Mouse (Mus musculus) left cerebral cortex, postnatal 4 days (tissue): Measurements from ENCODE around the gene Abhd13. TPM values are rescaled to one million over a fixed set of nuclear protein-coding genes. Genes with fewer than 3 reads are reported as not detected.

ENCODE experiments used
- DNase-seq: peaks from one replicate; pipeline ENCODE4 v3.0.0-alpha.2; 2022
- intact Hi-C: fragments of 180-260 bp; cut with DNase I; formaldehyde crosslinking; loops from one replicate; pipeline ENCODE4 v1.15.1; 2025
- total RNA-seq, 2 experiments: library from RNA; stranded (reverse); gene quantifications; 2 replicates each; pipeline ENCODE4 v1.2.3; 2021

Gene Abhd13
- total RNA-seq, result 10 to 100 TPM; 22.0 to 23.2 TPM

DNA sequence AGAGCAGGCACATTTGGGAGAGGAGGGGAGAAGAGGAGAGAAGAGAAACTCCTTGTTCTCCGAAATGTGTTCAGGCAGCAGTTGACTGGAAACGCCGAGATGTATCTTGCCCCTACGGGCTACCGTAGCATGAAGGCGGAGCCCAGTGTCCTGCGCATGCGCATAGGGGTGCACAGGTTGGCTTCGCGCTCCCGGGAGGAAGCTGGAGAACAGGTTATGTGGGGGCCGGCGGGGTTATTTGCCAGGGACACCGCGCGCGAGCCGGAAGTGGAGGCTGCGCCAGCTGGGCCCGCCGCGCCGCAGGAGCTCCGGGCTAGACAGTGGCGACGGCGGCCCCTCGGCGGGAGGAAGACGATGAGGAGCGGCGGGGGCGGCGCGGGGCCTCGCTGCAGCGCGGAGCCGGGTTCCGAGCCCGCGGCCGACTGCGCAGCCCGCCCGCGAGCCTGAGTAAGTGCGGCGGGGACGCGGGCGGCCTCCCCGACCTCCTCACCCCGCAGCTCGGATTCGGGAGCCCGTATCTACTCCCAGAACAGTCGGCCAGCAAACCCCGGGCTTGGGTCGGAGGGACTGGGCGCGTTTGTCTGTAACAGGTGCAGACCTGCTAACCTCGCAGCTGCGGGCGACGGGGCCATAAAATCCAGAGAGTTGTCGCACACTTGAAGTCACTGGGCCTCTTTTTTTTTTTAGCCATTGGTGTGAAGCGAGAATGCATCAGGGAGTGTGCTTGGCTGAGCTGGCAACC is at the start of gene Abhd13, which contains the start of gene Lig4:
TSS of gene Abhd13 (plus strand) at position 135 of the 742 bp plus-strand sequence.
TSS of gene Lig4 (minus strand) at position 114 of the 742 bp plus-strand sequence.
- intact Hi-C loops, result loop anchor here (10.0 kb wide), 1 partner anchor 177 kb away; the partner anchor contains the start of gene Myo16

DNA sequence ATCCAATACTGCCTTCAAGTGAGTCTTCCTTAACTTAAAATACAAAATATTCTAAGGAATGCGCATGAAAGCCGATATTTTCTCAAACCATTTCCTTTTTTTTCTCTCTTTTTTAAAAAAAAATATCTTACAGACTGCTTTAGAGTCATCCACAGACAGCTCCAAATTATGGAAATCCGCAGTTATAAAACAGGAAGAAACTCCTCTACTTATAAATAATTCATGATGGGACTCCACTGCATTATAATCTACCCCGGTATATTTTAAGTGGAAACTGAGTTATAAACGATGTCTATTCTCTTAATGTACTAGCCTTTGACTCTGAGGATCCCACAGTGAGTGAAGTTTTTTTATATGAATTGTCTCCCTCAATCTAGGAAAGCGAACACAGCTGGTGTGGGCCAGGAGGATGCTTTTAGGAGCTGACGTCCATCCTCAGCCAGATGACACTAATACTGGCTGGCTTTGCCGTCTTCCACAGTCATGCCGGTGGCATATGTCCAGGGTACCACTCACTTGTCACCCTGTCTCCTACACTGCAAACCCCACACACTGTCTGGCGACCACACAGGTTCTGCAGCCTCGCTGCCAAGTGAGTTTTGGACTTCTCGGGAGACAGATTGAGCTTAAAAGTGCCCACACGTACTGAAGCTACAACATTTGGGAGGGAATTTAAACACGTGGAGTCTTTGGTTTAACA is 47.6 kb upstream of the Abhd13 start:
- peak; percentile 86 for DNase-seq
- intact Hi-C loops, result loop anchor here (5.0 to 10.0 kb wide), 2 partner anchors 145 to 698 kb away; no protein-coding TSS in a partner anchor

More for the DNA sequence above, at the start of gene Abhd13, which contains the start of gene Lig4:
- DNase-seq, result peak; percentile 99

DNA sequence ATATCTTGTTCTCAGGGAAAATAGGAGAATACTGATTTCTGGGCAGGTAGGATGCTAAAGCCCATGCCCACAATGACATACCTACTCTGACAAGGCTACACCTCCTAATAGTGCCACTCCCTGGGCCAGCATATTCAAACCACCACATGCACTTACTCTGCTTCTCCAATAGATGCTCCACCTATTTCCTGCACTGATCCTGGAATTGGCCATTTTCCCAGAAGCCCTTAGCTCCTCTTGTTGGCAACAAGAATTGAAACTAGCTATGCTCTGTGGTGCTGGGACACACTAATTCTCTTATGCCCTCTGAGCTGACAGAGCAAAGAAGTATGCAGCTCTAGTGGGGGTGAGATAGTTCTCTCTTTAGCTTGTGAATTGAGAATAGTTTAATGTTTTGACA is 44.8 kb upstream of the Abhd13 start:
- intact Hi-C loops, result loop anchor here (5.0 to 10.0 kb wide), 2 partner anchors 148 to 700 kb away; no protein-coding TSS in a partner anchor

DNA sequence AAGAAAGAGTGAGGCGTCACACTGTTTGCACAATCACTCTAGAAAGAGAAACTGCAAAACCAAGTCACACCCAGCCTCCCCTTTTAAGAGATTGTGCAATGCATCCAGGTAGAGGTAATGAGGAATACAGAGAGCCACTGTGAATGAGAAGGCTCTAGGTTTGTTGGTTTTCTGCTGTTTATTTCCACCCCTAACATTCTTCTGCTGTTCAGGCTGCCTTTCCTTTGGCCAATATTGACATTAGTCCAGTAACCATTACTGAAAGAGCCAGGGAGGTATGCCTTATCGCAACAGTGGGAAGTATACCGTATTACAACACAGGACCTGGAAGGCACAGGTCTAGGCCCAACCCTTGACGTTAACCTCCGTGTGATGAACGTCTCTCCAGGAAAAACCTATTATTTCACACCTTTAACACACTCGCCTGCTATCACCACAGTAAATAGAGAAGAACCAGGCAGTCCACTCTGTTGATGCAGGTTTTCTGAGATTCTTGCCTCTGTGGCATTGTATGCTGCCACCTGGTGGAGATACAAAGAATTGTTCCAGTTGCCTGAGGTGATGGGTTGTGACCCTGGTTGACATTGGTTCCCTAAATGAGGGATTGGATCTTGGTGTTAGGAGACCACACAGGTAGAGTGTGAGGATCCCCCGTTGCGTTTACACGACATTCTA is 42.5 kb upstream of the Abhd13 start:
- peak; percentile 49 for DNase-seq

More for the DNA sequence above, 44.8 kb upstream of the Abhd13 start:
- no peak for DNase-seq

DNA sequence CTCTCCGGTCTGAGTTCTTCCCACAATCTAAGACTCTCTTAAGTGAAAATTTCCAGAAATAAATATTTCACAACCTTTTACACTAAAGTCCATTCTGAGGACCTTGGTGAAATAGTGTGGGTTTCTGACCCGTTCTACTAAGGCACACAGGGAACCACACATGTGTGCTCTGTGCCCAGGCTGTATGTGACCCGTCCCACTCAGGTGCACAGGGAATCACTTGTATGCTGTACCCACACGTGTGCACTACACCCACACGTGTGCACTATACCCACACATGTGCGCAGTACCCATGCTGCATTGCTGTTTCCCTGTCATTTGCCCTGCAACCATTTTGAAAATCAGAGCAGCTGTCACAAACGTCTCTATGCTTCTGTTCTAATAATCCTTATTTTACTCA is 41.9 kb upstream of the Abhd13 start:
- intact Hi-C loops, result loop anchor here (10.0 kb wide), 1 partner anchor 151 kb away; no protein-coding TSS in a partner anchor
- no peak for DNase-seq

More for the DNA sequence above, 42.5 kb upstream of the Abhd13 start:
- intact Hi-C loops, result loop anchor here (5.0 to 10.0 kb wide), 2 partner anchors 150 to 703 kb away; no protein-coding TSS in a partner anchor

DNA sequence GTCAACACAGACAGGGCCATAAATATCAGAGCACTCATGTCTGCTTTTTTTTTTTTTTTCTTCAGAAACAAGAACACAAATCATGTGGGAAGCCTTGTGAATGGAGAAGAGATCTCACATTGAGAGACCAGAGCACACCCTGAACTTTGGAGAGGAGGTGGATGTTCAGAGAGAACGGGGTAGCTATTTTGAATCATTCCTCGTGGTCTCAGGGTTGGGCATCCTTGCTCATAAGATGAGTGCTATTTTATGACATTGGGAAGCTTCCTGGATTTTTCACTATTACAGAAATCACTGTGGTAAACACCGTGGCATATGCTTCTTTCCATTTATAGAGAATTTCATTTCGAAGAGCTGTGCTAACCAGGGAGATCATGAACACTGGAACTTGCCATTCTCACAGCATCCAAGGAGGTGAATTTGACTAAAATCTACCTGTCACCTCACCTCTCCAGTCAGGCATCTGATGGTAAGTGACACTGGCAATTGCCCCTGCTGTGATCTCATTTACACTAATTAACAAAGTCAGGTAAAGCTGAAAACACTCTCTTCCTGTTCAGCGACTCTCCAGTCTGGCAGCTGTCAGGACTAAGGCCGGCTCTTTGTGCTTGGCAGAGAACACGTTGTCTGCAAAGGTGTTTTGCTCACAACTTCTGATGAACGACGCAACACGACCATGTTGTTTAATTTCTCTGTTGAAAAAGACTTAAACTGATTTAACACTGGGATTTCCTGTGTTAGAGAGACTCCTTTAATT is 28.2 kb upstream of the Abhd13 start:
- intact Hi-C loops, result no loop called here

DNA sequence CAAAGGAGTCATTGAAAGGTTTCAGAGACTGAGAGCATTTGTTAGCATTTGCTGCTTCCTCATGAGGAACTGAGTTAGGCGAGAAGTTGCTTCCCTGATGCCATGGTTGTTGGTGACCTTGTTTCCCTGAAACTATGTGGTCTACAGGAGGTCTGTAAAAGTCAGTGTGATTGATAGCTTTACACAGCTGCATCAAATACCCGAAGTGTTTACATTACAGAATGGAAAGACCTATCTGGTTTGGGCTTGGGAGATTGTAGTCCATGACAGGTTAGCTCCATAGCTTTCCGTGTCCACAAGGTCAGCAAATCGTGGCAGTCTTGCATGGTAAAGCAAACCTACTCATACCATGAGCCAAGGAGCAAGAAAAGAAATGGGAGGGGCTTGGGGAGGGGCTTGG is 19.2 kb upstream of the Abhd13 start:
- intact Hi-C loops, result no loop called here
- no peak for DNase-seq

More for the DNA sequence above, 28.2 kb upstream of the Abhd13 start:
- peak; percentile 40 for DNase-seq

DNA sequence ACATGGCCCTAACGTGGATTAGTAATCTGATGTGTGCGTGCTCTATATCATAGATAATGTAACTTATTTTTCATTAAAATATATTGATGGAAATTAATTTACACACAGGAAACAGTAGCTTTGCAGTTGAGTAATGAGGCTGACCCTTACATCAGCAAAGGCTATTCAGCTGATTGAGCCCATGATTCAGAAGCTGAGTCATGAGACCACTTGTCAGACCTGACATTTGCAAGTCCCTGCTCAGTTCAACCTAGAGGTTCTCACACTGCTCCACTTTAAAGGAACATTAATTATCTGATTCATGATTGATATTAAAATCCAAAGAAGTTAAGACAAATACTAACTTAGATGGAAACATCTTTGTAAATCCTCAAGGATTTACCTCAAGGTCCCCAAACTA is 17.6 kb upstream of the Abhd13 start:
- intact Hi-C loops, result no loop called here
- DNase-seq, result no peak

DNA sequence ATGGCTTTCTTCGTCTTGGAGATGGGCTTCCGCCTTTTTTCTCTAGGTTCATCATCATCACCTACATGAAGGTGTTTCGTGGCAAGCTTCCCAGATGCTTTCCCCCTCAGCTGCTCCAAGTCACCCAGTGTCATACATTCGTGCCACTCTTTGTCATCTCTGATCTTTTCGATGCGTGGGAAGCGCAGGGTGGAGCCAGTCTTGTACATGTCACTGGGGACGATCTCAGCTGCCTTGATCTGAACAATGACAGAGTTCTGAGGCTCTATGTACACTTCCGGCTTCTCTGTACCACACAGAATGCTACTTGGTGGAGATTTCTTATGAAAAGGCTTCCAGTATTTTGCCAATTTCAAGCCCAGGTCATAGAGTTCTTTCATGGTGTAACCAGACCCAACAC is 5.6 kb upstream of the Abhd13 start:
- intact Hi-C loops, result loop anchor here (10.0 kb wide), 1 partner anchor 183 kb away; the partner anchor contains the start of gene Myo16
- DNase-seq, result no peak

DNA sequence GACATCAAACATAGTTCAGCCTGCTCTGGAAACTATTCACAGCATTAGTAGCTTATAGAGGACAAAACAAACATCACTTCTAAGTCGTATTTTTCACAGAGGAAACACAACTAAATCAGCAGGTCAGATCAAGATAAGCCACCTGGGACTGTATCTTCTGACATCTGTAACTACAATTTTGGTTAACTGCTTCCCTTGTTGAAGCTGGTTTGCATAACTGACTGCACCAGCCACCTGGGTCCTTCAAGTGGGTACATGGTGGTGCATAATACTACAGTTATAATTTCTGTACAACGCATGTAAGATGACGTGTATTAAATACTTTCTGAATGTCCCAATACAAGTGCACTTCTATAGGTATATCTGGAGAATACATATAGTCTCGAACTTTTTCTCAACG is 2.2 kb upstream of the Abhd13 start:
- no peak for DNase-seq
- intact Hi-C loops, result loop anchor here (10.0 kb wide), 1 partner anchor 180 kb away; the partner anchor contains the start of gene Myo16

DNA sequence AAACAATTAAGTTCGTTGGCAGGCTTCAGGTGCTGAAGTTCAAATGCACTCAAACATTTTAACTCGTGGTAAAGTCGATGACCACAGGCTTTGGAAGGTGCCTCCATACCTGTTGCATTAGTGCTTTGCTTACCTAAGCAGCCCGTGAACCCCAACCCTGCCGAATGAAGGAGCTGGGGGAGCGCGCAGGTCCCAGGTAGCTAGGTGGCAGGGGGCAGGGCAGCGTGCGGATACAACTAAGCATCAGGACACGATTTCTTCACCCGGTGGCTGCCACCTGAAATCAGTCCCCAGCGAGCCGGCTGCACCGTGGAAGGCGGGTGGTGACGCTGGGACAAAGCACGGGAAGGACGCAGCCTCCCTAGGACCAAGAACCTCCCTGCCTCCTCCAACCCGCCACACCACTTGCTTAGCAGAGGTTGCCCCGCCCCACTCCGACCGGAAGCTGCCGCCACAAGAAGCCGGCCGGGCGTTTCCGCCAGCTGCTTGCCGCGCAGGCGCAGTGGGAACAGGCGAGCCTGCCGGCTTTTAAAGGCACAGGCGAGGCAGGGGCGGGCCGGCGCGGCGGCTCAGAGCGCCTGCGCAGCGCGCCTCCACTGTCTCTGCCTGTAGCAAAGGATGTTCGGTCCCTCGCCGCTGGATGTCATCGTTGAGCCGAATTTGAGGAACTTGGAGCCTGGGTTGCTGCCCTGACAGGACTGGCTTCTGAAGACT is 1.5 kb upstream of the Abhd13 start:
- peak; percentile 99 for DNase-seq
- intact Hi-C loops, result loop anchor here (10.0 kb wide), 1 partner anchor 179 kb away; the partner anchor contains the start of gene Myo16

DNA sequence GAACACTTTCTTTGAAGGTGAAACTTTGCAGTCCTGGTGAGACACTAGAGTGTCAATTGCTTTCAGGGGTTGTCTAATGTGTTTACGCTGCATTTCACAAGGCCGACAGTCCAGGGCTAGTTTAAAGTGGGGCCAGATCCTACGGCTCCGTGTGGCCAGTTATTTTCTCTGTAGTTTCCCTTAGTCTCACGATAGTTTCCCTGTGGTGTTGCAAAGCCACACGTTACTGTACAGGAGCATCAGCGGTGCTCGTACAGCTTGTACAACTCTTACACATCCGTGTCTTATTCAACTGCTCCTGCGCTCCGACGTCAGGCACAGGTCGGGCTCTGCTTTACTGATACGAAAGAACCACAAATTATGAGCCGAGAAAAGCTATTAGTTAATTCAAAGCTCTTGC is 491 bp upstream of the Abhd13 start:
- intact Hi-C loops, result loop anchor here (10.0 kb wide), 1 partner anchor 178 kb away; the partner anchor contains the start of gene Myo16
- DNase-seq, result no peak

DNA sequence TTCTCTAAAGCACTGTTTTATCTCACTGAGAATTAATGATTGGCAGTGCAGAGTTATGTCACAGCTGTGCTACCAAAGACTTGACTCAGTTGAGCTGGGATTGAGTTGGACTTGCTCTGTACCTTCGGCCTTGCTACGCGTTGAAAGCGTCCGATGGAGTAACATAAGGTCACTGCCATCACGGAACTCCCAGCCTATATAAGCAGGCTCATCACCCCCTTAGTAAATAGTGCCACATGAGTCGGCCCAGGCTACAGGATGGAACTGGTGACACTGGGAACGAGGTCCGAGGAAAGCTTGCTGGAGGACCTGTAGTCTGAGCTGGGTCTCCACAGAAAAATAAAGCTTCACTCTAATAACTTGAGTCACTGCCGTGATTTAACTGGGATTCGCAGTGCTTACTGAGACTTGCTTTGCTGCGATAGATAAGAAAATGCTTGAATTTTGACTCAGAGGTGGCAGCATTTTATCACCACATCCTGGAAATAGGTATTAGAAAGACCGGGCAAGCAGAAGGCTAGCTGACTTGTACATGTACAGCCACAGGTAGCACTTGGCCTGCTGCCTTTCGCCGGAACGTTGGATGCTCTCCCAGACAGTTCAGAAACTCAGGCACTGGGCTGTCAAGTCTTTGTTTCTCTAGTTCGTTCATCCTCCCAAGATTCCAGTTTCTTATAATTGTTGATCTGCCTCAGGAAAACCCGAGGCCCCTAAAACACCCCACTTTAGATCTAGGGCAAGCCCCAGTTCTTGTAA is 1.1 kb downstream of the Abhd13 start:
- DNase-seq, result peak; percentile 31
- intact Hi-C loops, result loop anchor here (10.0 kb wide), 1 partner anchor 176 kb away; the partner anchor contains the start of gene Myo16

DNA sequence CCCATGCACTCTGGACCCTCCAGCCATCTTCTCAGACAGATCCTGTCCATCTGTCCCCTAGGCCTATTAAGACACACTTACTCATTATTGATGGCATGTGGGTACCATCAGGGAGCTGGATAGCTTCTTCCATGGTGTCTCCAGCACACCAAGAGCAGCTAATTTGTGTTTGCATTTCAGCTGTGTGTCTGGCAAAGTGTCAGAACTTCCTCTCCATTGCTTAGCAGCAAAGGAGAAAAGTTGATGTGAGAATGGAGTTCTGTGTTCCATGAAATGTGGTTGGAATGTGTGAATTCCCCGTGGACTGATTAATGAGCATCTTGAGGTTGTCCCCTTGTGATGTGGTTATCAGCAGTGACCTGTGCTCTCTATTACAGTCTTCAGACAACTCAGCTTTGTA is 2.2 kb downstream of the Abhd13 start:
- no peak for DNase-seq
- intact Hi-C loops, result loop anchor here (10.0 kb wide), 2 partner anchors 175 to 425 kb away; partner anchors contain the start of gene Myo16

DNA sequence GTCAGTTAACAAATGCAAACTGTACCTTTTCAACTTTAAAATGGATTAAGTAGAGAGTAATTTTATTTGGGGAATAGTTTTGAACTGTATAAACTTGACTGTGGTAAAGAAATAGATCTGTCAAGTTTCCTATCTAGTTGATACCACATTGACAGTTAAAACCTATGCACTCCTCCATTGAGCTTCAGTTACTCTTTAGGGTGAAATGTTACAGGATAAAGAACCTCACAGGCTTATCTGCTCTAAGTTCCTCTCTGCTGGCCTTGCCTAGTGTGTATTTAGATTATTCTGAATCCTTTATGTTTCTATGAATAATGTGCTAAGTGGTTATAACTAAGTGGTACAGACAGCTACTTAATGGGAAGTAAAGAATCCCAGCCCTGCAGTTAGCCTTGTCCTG is 2.7 kb downstream of the Abhd13 start:
- no peak for DNase-seq
- intact Hi-C loops, result loop anchor here (10.0 kb wide), 1 partner anchor 425 kb away; no protein-coding TSS in a partner anchor

DNA sequence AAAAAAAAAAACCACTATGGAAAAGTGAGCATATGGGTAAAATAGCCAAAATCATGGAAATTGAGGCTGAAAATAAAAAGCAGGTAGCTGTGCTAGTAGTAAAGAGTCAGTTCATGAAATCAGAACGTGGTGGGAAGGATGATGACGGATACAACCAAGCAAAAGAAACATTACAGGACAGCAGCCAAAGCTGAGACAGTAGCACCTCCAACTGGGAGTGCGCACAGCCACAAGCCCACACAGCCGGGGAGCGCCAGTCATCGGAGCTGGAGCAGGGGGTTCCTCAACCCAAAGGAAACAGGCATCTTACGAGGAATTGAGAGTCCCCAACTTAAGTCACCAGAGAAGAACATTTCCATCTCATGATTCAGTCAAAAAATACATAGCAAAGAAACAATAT is 26.6 kb downstream of the Abhd13 start:
- DNase-seq, result no peak

DNA sequence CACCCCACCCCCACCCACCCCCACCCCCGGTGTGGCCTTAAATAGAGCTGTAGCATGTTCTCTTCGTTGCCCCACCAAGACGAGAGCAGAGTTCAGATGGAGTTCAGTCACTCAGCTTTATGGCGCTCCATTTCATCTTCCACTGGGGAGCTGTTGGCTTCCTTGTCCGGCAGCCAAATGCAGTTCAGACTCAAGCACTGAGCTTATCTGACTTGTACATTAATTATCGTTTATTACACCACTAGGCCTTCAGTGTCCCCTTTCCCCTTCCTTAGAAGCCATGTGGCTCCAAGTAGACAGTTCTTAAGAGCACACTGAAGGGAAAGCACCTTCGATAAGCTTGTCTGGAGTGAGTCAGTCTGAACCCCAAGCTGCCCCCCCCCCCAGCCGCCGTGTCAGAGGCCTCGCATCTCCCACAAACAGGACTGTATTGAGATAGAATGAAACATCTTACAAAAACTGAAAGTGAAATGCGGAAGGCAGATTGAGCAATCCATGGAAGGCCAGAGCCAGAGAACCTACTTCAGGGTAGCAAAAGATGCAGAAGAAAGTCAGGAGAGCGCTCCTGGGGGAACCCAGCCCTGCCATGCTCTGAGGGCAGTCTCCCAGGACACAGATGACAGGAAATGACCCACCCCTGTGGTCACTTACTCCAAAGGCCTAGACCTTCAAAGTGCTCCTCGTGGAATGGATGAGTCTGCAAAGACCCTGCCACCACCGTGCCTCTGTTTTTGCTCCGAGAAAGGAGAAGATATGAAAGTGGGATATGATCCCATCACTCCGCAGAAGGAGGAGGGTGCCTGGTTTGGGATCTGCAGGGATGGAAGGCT is 28.9 kb downstream of the Abhd13 start, which contains the start of gene Tnfsf13b:
TSS of gene Tnfsf13b (plus strand) at position 312 of the 830 bp plus-strand sequence.
- intact Hi-C loops, result no loop called here
- DNase-seq, result no peak

More for the DNA sequence above, 26.6 kb downstream of the Abhd13 start:
- intact Hi-C loops, result no loop called here
